Mouse (Mus musculus) thymus, adult 2 months (tissue): ENCODE results near the gene Chrna4.

Source experiments
- CTCF ChIP-seq: fragments of 200-500 bp; IDR thresholded peaks from 2 replicates; pipeline ENCODE4 v1.5.1; 2012; ENCODE audit warnings: mild to moderate bottlenecking, control low read depth, low read length, moderate library complexity, borderline replicate concordance; ENCODE audit not compliant: control insufficient read depth, poor library complexity, insufficient read depth; ENCODE audit errors: extremely low read depth
- POLR2A ChIP-seq: fragments of 200-500 bp; IDR thresholded peaks from 2 replicates; pipeline ENCODE4 v1.6.1; 2012; ENCODE audit warnings: mild to moderate bottlenecking, low read length, control low read depth, moderate library complexity; ENCODE audit not compliant: control insufficient read depth, poor library complexity, insufficient read depth; ENCODE audit errors: extremely low read depth

GRCm38 (mm10) chr2:181007054-181007453, 36.3 kb downstream of the Chrna4 start:
- TF ChIP-seq CTCF: no peak
- no peak for TF ChIP-seq POLR2A
